Mouse (Mus musculus) urinary bladder, postnatal 36 days (tissue): ENCODE measurements around the gene Capzb.

Source experiments
- DNase-seq, 2 experiments: peaks; one replicate each; pipeline ENCODE4 v3.0.0; 2022; ENCODE audit warnings: low spot score in 2 of 2, mixed read lengths in 1 of 2

The Capzb gene

GRCm38 (mm10) chr4:139192499-139193175 lies at the start of gene Capzb:
Gene Capzb (plus strand): TSS chr4:139192899.
- peak; percentile 91 to 96 for DNase-seq

GRCm38 (mm10) chr4:139142985-139143384 lies 49.7 kb upstream of the Capzb start:
- no peak for DNase-seq

GRCm38 (mm10) chr4:139144577-139144976 lies 48.1 kb upstream of the Capzb start:
- no peak for DNase-seq

- no peak for DNase-seq
Observed at GRCm38 (mm10) chr4:139145156-139145555, 47.5 kb upstream of the Capzb start.

- peak; percentile 38 to 58 for DNase-seq
Observed at GRCm38 (mm10) chr4:139146760-139147159, 45.9 kb upstream of the Capzb start.

- no peak for DNase-seq
Observed at GRCm38 (mm10) chr4:139151370-139151769, 41.3 kb upstream of the Capzb start.

- DNase-seq = peak; percentile 31 to 36
Observed at GRCm38 (mm10) chr4:139154576-139155307, 38.0 kb upstream of the Capzb start.

- DNase-seq = no peak
Observed at GRCm38 (mm10) chr4:139156538-139156937, 36.2 kb upstream of the Capzb start.

- no peak for DNase-seq
Observed at GRCm38 (mm10) chr4:139158350-139158749, 34.3 kb upstream of the Capzb start.

GRCm38 (mm10) chr4:139161076-139161475 lies 31.6 kb upstream of the Capzb start:
- no peak for DNase-seq

- no peak for DNase-seq
Observed at GRCm38 (mm10) chr4:139164082-139164481, 28.6 kb upstream of the Capzb start.

GRCm38 (mm10) chr4:139165259-139165658 lies 27.4 kb upstream of the Capzb start:
- no peak for DNase-seq

GRCm38 (mm10) chr4:139166244-139166643 lies 26.5 kb upstream of the Capzb start:
- DNase-seq = no peak

- DNase-seq = no peak
Observed at GRCm38 (mm10) chr4:139167107-139167506, 25.6 kb upstream of the Capzb start.

GRCm38 (mm10) chr4:139168985-139169747 lies 23.5 kb upstream of the Capzb start:
- DNase-seq = peak in 1 of 2 experiments; percentile 31

- DNase-seq = no peak
Observed at GRCm38 (mm10) chr4:139169748-139170279, 22.9 kb upstream of the Capzb start.

GRCm38 (mm10) chr4:139175061-139175971 lies 17.4 kb upstream of the Capzb start:
- peak; percentile 39 to 78 for DNase-seq

GRCm38 (mm10) chr4:139176023-139176422 lies 16.7 kb upstream of the Capzb start:
- DNase-seq = peak in 1 of 2 experiments; percentile 47

GRCm38 (mm10) chr4:139177921-139178320 lies 14.8 kb upstream of the Capzb start:
- no peak for DNase-seq

- no peak for DNase-seq
Observed at GRCm38 (mm10) chr4:139178377-139178776, 14.3 kb upstream of the Capzb start.

- DNase-seq = no peak
Observed at GRCm38 (mm10) chr4:139179218-139179617, 13.5 kb upstream of the Capzb start.
